Mouse (Mus musculus): ENCODE data around the gene Gga3.

GRCm38 (mm10) chr11:115538045-115538444, 65.8 kb downstream of the Gga3 start:
- TF ChIP-seq CTCF (conservative IDR thresholded peaks at IDR 0.05; ENCODE audit: insufficient read depth, insufficient read length, low read depth, low read length) (no peak), POLR2A (IDR thresholded peaks at IDR 0.05; ENCODE audit: low read depth, low read length) (no peak)

Data from kidney, adult 2 months (tissue).